9 mouse cellular contexts compared by ENCODE assay signal in genomic region chr17:25084835-25085385, GRCm38 (mm10). TPM values are rescaled to one million over a fixed set of nuclear protein-coding genes. Genes with fewer than 3 reads are reported as not detected.
DNase-seq lines count a peak whose midpoint lies in the region; ATAC-seq lines count a peak whose summit lies in the region.
"Had no signal": no experiment of that assay in that cellular context is flagged by ENCODE, and none has a peak within 500 bp of the region (broad histone marks: within the 10 kb centered on the region; RNA-seq: fewer than 3 reads in every experiment).

No protein-coding gene starts in this region.

- no peak overlapping the region for H3K9ac ChIP-seq in liver, embryonic 11.5 days (ENCODE audit: low read depth, low read length)
- H3K9ac ChIP-seq in intestine, embryonic 15.5 days: no peak overlapping the region
- no peak overlapping the region for H3K9ac ChIP-seq in stomach, embryonic 14.5 days (replicated peaks; ENCODE audit: low read depth, low read length)

- ATAC-seq in liver, embryonic 11.5 days (replicated peaks; ENCODE audit: low FRiP score): no peak
- ATAC-seq in intestine, embryonic 15.5 days: no peak
- ATAC-seq in stomach, embryonic 14.5 days (ENCODE audit: insufficient number of reproducible peaks, insufficient read depth, low FRiP score, low read depth): no peak
- ATAC-seq in activated CD4-positive, CD25-positive, alpha-beta regulatory T cell, adult 4 months: no peak

- no peak overlapping the region for H3K4me3 ChIP-seq in liver, embryonic 11.5 days (ENCODE audit: low read depth, low read length)
- no peak overlapping the region for H3K4me3 ChIP-seq in intestine, embryonic 15.5 days (replicated peaks)
- no peak overlapping the region for H3K4me3 ChIP-seq in stomach, embryonic 14.5 days (ENCODE audit: low read depth, low read length)

- H3K36me3 ChIP-seq in liver, embryonic 11.5 days (ENCODE audit: control insufficient read depth, insufficient read depth, low read length): no peaks in the 10 kb centered on the region; the same call in 1 of the 2 replicates
- no peaks in the 10 kb centered on the region for H3K36me3 ChIP-seq in intestine, embryonic 15.5 days
- no peaks in the 10 kb centered on the region; the same call in 1 of the 2 replicates for H3K36me3 ChIP-seq in stomach, embryonic 14.5 days (ENCODE audit: control insufficient read depth, insufficient read depth, low read length)

- H3K27me3 ChIP-seq in liver, embryonic 11.5 days (replicated peaks; ENCODE audit: control insufficient read depth, insufficient read depth, low read length): no peaks in the 10 kb centered on the region
- H3K27me3 ChIP-seq in intestine, embryonic 15.5 days (replicated peaks): no peaks in the 10 kb centered on the region
- H3K27me3 ChIP-seq in stomach, embryonic 14.5 days (ENCODE audit: control insufficient read depth, insufficient read depth, low read length): no peaks in the 10 kb centered on the region

- H3K4me2 ChIP-seq in liver, embryonic 11.5 days: no peak overlapping the region
- H3K4me2 ChIP-seq in intestine, embryonic 15.5 days (replicated peaks): no peak overlapping the region
- no peak overlapping the region for H3K4me2 ChIP-seq in stomach, embryonic 14.5 days (replicated peaks; ENCODE audit: low read depth, low read length)

- DNase-seq in adrenal gland, adult 2 months: peak; percentile 56
- DNase-seq in adrenal gland, postnatal 25 days: no peak
- DNase-seq in liver, embryonic 11.5 days (ENCODE audit: low spot score): no peak
- DNase-seq in liver: no peak
- DNase-seq in right cerebral cortex, postnatal 25 days: no peak

- H3K9me3 ChIP-seq in liver, embryonic 11.5 days (ENCODE audit: control insufficient read depth, low read length): no peaks in the 10 kb centered on the region
- H3K9me3 ChIP-seq in intestine, embryonic 15.5 days: no peaks in the 10 kb centered on the region
- H3K9me3 ChIP-seq in stomach, embryonic 14.5 days (ENCODE audit: control insufficient read depth, low read depth, low read length): no peaks in the 10 kb centered on the region

- peaks cover 47% of the 10 kb centered on the region for H3K4me1 ChIP-seq in liver, embryonic 11.5 days (replicated peaks; ENCODE audit: control insufficient read depth, insufficient read depth, low read length)
- peaks cover 37% of the 10 kb centered on the region for H3K4me1 ChIP-seq in intestine, embryonic 15.5 days (replicated peaks)
- peaks cover 40% of the 10 kb centered on the region for H3K4me1 ChIP-seq in stomach, embryonic 14.5 days (ENCODE audit: control insufficient read depth, insufficient read depth, low read length)

- WGBS in liver, embryonic 11.5 days: 82% methylated on average over 13 of the region's 13 CpGs
- 73% methylated on average over 13 of the region's 13 CpGs for WGBS in intestine, embryonic 15.5 days
- 73% methylated on average over 13 of the region's 13 CpGs for WGBS in stomach, embryonic 14.5 days

- H3K27ac ChIP-seq in liver, embryonic 11.5 days (ENCODE audit: low read depth, low read length): peak overlapping the region; percentile 25; the same call in 1 of the 2 replicates
- peak overlapping the region; percentile 96 for H3K27ac ChIP-seq in intestine, embryonic 15.5 days
- H3K27ac ChIP-seq in stomach, embryonic 14.5 days (ENCODE audit: low read length): peak overlapping the region; percentile 98

RNA-seq across cellular contexts. Expression of gene Tmem204, which starts 1.5 kb away (rescaled TPM):
- total RNA-seq in adrenal gland, adult 2 months (2021): 10 to 100 TPM; 32.2 to 44.8 TPM
- 59.2 and 64.1 TPM in 2 replicates for polyA plus RNA-seq in adrenal gland, adult 2 months (2012; rRNA removed)
- 27.7 and 31.5 TPM in 2 replicates for total RNA-seq in adrenal gland, postnatal 25 days (2021)
- 8.5 and 10.1 TPM in 2 replicates for polyA plus RNA-seq in liver, embryonic 11.5 days (2014; fragmentation: Nextera tagmentation; extraction: Ambion mirVana)
- 22.8 and 23.2 TPM in 2 replicates for polyA plus RNA-seq in intestine, embryonic 15.5 days (2015; fragmentation: Nextera tagmentation; extraction: Ambion mirVana)
- 21.6 TPM in 2 replicates for polyA plus RNA-seq in stomach, embryonic 14.5 days (2014; fragmentation: Nextera tagmentation; extraction: Ambion mirVana)
- polyA plus RNA-seq in activated CD4-positive, CD25-positive, alpha-beta regulatory T cell, adult 4 months (2017; shearing (Covaris generic)): under 1 TPM in 1 of 2 experiments, not detected in 1; 0.63 TPM
- total RNA-seq: megakaryocyte progenitor cell, adult 5-6 weeks had no signal

RNA-seq across cellular contexts. Expression of gene Telo2, which starts 30.9 kb away (rescaled TPM):
- 10 to 100 TPM; 16.4 to 24.5 TPM for total RNA-seq in adrenal gland, adult 2 months (2021)
- 15.5 and 15.7 TPM in 2 replicates for polyA plus RNA-seq in adrenal gland, adult 2 months (2012; rRNA removed)
- 26.3 and 27.2 TPM in 2 replicates for total RNA-seq in adrenal gland, postnatal 25 days (2021)
- 46.2 and 49.6 TPM in 2 replicates for polyA plus RNA-seq in liver, embryonic 11.5 days (2014; fragmentation: Nextera tagmentation; extraction: Ambion mirVana)
- 34.0 and 39.3 TPM in 2 replicates for polyA plus RNA-seq in intestine, embryonic 15.5 days (2015; fragmentation: Nextera tagmentation; extraction: Ambion mirVana)
- polyA plus RNA-seq in stomach, embryonic 14.5 days (2014; fragmentation: Nextera tagmentation; extraction: Ambion mirVana): 38.2 and 40.5 TPM in 2 replicates
- 10 to 100 TPM; 16.8 to 18.7 TPM for polyA plus RNA-seq in activated CD4-positive, CD25-positive, alpha-beta regulatory T cell, adult 4 months (2017; shearing (Covaris generic))

RNA-seq across cellular contexts. Expression of gene Ptx4, which starts 35.6 kb away (rescaled TPM):
- not detected for total RNA-seq in adrenal gland, adult 2 months (2021)
- not detected in 2 replicates for polyA plus RNA-seq in adrenal gland, adult 2 months (2012; rRNA removed)
- total RNA-seq in adrenal gland, postnatal 25 days (2021): not detected in 2 replicates
- not detected in 2 replicates for polyA plus RNA-seq in liver, embryonic 11.5 days (2014; fragmentation: Nextera tagmentation; extraction: Ambion mirVana)
- polyA plus RNA-seq in intestine, embryonic 15.5 days (2015; fragmentation: Nextera tagmentation; extraction: Ambion mirVana): 0.15 and 0.25 TPM in 2 replicates
- polyA plus RNA-seq in stomach, embryonic 14.5 days (2014; fragmentation: Nextera tagmentation; extraction: Ambion mirVana): 0.16 and 0.28 TPM in 2 replicates
- not detected for polyA plus RNA-seq in activated CD4-positive, CD25-positive, alpha-beta regulatory T cell, adult 4 months (2017; shearing (Covaris generic))
- total RNA-seq: megakaryocyte progenitor cell, adult 5-6 weeks had no signal

RNA-seq across cellular contexts. Expression of gene Clcn7, which starts 48.3 kb away (rescaled TPM):
- 10 to 100 TPM; 38.3 to 48.6 TPM for total RNA-seq in adrenal gland, adult 2 months (2021)
- polyA plus RNA-seq in adrenal gland, adult 2 months (2012; rRNA removed): 33.9 and 37.4 TPM in 2 replicates
- total RNA-seq in adrenal gland, postnatal 25 days (2021): 28.9 and 42.3 TPM in 2 replicates
- 18.7 and 19.7 TPM in 2 replicates for polyA plus RNA-seq in liver, embryonic 11.5 days (2014; fragmentation: Nextera tagmentation; extraction: Ambion mirVana)
- polyA plus RNA-seq in intestine, embryonic 15.5 days (2015; fragmentation: Nextera tagmentation; extraction: Ambion mirVana): 20.3 and 20.4 TPM in 2 replicates
- 19.7 and 20.4 TPM in 2 replicates for polyA plus RNA-seq in stomach, embryonic 14.5 days (2014; fragmentation: Nextera tagmentation; extraction: Ambion mirVana)
- polyA plus RNA-seq in activated CD4-positive, CD25-positive, alpha-beta regulatory T cell, adult 4 months (2017; shearing (Covaris generic)): 10 to 100 TPM; 15.4 to 16.8 TPM

Comparison
In these comparisons a context has a peak if more than half of its experiments do, and no peak if none do; other contexts are left out.
1. H3K27ac ChIP-seq: peak in every context shown above with its lines; median percentile 98 in stomach, embryonic 14.5 days; 96 in intestine, embryonic 15.5 days; 25 in liver, embryonic 11.5 days.